Mouse (Mus musculus) cerebellum, adult 9-10 months (tissue): ENCODE measurements at regions not wholly inside any gene's neighbourhood (a gene's known extent, or its start where the extent isn't known, plus 50 kb on each side); places are given as distances from the start of the nearest gene placed in this dataset.

Source experiments
- DNase-seq: peaks from one replicate; pipeline ENCODE4 v3.0.0; 2022

DNA sequence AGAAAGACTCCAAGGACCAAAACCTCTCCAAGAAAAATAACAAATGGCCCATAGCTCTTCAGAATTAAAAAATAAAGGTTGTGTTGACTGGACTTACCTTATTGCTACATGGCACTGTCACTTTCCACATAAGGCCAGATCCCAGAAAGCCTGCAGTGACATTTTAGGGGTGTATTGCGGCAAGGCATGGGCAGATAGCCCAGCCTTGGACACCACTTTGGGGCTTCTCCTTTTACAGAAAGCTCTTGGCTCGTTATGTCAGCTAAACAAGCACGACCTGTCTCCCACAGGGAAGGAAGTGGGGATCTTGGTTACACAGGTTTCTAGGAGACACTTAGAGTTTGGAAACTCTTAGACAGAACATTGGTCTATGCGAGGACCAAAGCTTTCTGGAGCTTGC is 241.3 kb upstream of the Stt3b start:
- no peak for DNase-seq

DNA sequence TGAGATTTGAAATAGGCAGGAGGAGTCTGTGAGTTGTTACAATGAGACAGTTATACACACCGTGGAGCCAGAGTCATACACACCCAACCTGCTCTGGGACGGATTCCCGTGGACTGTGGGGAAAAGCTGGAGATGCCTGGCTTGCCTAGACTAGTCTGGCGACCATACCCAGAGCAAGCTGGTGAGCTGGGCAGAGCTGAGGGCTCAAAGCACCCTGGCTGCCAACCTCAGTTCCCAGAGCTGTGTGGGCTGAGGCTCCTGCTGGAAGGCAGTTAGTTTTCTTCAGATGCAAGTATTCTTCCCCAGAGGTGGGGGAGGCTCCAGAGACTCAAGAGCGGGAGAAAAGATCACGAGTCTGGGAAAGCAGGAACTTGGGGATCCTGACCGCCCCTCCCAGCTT is 247.9 kb upstream of the Stt3b start:
- no peak for DNase-seq

DNA sequence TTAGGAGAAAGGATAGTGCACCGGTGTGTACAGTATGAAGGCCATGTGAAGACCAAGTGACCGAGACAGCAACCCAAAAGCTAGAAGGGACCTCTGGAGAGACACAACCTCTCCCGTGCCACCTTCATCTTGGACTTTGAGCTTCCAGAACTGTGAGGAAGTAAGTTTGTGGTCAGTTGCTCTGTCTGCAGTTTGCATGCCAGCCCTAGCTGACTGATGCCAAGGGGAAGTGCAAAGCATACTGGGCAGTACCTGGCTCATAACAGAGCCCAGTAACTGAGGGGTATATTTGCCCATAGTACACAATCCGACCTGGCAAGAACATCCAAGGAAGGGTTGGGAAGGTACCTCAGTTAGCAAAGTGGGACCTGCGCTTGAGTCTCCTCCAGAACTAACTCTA is 249.3 kb upstream of the Stt3b start:
- DNase-seq, result no peak

DNA sequence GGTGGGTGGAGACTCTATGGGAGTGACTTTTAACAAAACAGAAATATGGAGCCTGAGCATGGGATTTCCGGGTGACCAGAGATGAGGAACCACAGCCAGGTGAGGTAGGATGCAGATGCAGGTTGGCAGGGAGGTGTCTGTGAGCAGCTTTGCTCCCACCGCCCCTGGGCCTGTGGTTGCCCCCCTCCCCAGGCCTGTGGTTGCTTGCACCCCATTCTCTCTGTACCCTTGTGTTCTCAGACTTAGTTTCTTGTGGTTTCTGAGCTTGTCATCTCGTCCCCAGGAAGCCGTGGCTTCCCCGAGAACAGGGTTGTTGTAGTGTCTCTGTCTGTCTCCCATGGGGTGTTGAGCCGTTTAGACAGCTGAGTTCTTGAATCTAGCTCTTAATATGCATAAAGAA is 251.0 kb upstream of the Stt3b start:
- no peak for DNase-seq

DNA sequence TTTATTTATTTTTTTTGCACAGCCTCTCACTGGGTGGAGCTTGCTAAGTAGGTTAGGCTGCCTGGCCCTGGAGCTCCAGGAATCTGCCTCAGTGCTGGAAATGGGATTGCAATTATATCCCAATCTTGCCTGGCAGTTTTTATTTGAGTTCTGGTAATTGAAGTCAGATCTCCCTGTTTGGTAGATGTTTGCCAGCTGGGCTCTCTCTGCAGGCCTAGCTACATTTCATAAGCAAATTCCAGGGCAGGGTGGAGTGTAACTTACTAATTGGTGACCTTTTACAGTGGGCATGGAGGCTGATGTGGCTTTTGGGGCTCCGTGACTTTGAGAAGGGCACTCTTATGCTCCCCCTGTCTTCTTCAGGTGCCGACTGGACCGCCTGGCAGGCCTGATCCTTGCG is 252.6 kb upstream of the Stt3b start:
- DNase-seq, result no peak

DNA sequence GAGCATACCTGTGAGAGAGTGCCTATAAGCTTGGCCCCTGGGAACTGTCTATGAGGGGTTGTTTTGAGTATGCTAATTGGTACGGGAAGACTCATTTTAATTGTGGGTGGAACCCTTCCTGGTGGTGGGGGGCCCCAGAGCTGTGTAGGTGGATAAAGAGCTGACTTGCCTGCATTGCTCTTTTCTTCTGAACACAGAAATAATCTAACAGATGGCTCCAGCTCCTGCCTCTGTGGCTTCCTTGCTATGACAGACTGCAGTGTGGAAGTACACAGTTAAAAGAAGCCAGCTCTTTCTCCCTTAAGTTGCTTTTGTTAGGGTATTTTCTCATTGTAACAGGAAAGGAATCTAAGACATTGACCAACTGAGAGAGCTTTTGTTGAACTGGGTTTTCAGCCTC is 254.1 kb upstream of the Stt3b start:
- DNase-seq, result no peak

DNA sequence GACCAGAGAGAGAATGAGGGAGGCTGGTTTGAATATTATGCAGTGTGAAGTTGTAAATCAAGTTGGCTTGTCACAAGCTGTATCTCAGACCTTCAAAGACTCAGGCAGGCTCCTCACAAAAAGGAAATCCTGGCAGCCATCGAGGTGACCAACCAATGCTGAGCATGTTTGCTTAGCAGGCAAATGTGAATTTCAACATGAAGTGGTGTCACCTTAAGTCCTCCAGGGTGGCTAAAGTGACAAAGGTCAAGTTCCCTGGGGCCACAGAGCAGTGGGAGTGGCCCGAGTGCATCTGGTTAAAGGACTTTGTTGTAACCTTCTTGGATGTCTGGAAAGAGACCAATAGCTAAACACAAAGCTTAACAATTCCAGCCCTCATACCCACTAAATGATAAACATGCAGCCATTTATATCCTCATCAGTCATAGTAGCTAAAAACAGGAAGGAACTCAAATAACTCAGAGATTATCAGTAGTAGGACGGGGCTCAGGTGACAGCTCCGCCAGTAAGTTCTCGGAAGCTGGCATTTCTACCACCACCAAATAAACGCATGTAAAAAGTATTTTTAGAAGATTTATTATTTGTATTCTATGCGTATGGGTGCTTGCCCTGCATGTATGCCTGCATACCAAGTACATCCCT is 258.6 kb upstream of the Stt3b start:
- no peak for DNase-seq

DNA sequence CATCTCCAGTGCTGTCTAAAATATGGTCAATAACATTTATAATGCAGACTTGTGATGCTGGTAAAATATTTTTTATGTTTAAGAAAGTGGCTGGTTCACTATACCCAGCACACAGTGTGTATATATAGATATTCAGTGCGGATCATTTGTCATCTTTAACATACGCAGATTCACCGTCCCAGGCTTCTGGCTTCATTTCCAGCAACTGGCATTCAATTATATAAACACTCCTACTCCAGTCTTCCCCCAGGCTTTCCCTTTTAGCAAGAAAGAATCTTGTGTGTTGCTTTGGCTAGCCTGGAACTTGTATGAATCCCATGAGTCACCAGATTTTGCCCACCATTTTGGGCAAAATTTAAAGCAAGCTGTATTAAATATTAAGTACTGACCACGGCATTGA is 260.8 kb upstream of the Stt3b start:
- no peak for DNase-seq

DNA sequence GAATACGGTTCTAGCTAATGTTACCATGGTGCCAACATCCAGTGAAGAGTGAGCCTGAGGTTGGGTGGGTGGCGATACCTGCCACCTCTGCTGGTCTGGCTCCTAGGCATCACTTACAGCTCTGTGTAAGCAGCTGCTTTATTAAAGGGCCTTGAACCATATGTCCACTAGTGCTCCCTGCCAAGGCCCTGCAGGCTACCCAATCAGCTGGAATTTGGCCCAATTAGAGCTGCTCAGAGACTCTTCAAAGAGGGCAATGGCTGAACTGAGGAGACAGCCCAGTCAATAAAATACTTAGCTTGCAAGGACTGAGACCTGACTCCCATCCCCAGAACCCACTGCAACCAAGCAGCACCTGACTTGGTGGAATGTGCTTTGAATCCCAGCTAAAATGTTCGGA is 270.9 kb upstream of the Stt3b start:
- no peak for DNase-seq

DNA sequence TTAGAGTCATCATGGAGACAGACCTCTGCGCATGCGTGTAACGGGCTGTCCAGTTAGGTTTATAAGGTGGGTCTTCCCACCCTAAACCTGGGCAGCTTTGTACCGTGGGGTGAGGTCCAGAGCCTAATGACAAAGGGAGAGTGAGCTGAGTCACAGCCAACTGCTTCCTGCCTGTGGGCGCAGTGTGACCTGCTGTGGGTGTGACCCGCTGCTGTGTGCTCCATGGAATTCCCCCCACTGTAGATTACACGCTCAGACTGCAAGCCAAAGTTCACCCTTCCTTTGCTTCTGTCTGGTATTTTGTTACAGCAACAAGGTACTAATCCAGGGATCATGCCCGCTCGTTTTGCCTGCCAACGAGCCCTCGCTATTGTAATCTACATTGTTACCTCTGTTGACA is 273.3 kb upstream of the Stt3b start:
- no peak for DNase-seq

DNA sequence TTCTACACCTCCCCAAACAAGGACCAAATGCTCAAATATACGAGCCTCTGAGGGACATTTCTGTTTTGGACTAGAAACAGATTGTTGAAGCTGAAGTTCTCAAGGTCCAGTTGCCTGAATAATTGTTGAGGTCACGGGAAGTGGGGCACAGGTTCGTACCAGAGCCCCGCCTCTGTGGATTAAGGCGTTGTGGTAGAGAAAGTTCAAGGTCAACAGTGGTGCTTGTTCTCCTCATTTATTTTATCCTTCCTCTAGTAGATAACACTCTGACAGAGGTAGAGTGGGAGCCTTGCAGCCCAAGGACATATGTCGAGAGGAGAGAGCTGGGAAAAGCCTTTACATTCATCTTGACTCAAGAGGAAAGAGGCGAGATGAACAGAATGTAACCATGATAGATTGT is 274.7 kb upstream of the Stt3b start:
- DNase-seq, result no peak

DNA sequence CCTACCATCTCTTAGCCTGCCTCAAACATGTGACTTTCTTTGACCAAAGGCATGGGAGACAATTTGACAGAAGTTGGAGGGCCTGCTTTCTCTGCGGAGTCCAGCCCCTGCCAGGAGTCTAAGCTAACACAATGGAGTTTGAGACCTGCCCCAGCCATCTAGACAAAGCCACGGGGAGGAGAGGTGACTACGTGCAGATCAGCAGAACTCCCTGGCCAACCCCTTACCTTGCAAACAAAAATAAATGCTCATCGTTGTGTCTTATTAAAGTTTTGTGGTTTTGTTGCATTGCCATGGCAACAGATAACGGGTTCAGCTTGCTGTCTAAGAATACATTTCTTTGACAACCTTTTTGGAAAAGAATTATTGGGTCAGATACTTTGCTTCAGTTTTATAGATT is 282.2 kb upstream of the Stt3b start:
- DNase-seq, result no peak

DNA sequence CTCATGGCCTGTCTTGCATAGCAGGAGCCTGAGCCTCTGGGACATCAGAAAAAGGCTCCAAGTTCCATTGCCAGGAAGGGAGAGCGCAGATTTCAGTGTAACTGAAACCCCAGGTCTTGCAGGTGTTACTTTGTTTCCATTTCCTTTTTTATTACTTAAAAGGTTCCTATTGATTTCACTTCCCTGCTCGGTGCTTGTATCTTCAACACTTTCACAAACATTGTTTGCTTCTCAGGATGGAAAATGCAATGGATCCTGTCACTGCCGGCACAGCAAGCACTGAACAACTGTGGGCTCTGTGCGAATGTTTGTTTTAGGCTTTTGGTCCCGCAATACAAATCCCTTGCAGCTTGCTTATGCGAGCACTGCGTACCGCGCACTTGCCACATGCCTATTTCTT is 290.0 kb upstream of the Stt3b start:
- no peak for DNase-seq

DNA sequence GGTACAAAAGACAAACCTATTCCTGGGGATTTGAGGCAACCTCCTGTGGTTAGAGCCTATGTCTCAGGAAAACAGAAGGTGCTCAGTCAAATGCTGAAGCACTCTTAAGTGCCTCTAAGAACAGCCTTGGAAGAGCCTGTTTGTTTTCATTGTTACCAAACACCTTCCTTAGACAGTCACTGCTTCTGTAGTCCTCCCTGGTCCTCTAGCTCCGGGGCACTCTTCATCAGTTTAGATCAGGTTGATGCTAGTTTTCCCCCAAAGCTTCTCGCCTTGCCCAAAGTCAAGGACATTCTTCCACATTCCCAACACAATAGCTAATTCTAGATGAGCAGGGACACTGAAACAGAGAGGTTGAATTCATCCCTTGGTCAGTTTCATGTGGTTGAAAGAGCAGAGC is 290.6 kb upstream of the Stt3b start:
- DNase-seq, result no peak

DNA sequence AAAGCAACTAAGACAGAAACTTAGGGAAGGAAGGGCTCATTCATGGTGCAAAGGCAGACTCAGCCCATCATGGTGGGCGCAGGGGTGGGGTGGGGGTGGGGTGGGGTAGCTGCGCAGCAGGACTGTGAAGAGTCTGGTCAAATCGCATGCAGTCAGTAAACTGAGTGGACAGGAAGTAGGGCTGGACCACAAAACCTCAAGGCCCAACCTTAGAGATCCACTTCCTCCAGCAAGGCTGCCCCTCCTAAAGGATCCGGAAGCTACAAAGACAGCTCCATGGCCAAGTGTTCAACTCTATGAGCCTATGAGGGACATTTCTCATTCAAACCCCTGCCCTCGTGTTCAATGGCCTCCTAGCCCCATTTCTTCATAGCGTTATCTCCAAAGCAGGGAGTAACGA is 292.6 kb upstream of the Stt3b start:
- DNase-seq, result no peak

DNA sequence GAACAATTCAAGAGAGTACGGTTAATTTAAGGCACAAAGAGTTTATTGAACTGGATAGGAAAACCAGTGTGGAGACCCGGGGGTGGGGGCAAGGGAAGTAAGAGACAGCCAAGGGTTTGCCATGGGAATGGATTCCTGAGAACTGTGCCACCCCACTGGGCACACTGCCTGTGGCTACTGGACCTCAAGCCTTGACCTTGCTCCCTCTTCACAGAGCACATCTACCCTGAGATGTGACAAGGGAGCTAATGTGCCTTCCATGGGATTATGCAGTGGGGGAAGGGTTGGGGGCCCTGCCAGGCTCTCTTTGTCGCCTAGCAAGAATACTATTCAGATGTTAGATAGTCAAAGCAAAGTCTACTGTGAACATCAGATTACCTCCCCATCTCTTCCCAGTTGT is 294.2 kb upstream of the Stt3b start:
- peak; percentile 23 for DNase-seq

DNA sequence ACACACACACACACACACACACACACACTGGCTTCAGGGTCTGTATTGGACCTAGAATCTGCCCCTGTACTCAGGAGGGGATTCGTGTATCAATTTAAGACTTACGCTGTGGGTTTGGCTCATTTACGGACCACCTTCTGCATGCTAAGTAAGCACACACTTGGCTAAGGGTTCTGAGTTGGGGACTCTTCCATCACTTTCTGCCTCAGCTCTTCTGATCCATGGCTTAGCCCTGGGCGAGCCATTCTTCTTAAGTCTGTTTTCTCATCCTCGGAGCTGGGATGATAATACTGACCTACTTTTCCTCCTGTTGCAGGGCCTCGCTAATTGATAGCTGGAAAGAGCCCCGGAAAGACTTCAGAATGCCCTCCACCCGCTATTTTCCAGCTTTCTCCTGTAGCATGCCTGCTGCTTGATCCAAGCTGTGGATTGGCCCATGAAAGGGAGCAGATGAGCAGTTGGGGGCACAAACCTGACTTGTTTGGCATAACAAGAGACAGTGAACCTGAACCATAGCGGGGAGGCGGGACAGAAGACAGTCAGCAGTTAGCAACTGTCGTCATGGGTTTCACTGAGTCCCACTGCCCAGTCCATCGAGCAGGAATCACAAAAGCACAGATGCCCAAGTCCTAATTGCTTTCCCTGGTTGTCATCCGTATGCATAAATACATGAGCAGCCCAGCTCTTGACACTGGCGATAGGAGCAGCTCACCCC is 294.9 kb upstream of the Stt3b start:
- no peak for DNase-seq

DNA sequence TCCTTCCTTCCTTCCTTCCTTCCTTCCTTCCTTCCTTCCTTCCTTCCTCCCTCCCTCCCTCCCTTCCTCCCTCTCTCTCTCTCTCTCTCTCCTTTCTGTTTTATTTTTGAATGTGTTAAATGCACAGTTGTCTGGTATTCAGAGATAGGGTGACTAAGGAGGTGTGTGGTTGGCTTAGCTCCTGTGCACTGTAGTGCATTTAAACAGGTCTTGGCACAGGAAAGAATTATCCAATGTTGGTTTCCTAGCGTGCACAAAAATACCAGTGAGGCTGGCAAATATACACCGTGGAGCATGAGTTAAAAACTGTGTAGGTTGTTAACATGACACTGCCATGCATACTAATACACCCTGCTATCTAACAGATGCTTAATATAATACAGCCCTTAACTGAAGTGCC is 297.7 kb upstream of the Stt3b start:
- no peak for DNase-seq

DNA sequence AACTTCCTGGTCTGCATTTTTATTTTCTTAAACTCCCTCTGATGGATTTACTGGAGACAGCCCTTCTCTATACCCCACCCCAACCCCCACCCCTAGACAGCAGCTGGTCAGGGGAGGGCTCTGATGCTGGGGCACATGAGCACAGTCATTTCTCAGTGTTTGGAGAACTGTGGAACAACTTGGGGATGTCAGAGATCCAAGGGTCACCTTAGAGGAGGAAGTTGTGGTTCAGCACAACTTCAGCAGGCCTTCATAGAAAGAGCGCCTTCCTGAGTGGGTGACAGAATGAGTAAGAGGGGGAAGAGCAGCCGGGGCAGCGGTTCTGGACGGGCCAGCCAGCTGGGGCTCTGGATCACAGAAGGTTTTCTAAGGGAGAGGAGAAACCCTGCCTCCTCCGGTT is 298.2 kb upstream of the Stt3b start:
- no peak for DNase-seq

DNA sequence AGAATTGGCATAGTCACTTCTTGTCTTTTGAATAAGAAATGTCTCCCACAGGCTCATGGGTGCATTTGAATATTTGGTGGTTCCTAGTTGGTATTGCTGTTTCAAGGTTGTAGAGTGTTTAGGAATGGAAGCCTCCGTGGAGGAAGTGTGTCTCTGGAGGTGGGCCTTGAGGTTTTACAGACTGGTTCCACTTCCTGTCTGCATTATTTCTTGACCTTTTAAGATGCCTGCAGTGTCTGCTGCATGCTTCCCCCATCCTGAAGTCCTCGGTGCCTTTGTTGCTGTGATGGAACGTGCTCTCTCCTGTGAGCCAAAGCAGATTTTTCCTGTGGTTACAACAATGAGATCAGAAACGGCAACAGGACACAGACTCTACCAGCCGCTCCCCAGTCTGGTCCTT is 299.4 kb upstream of the Gadl1 start:
- DNase-seq, result no peak

DNA sequence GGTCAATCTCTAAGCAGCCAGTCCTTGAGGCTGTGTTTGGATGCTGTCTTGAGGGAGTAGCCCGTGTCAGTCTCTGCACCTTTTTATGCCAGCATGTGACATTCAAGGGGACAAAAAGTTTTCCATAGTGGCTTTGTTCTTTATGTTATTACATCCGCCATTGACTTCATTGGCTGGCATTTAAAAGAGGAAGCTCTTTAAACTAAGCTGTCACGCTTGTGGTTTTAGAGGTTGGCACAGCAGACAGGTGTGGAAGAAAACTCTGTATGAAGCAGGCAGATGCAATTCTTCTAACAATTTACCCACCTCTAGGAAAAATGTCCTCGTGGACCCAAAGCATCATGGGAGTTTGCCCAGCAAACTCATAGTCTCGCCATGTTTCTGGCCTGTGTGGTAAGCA is 297.5 kb upstream of the Gadl1 start:
- no peak for DNase-seq

DNA sequence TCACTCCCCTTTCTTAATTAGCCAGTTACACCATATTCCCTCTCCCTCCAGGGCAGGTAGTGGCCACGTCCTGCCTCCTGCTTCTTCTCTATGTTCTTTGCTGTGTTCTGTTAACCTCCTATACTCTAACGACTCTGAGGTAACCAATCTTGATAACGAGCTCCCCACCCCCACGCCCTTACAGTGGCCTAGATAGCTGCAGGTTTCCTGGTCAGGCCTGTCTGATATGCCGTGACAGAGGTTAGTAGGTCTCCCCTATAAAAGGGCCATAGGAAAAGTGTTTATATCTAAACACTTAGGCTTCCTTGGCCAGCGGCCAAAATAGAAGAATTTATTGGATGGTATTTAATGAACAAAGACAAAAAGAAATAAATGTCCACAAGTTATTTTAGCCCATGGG is 296.3 kb upstream of the Gadl1 start:
- no peak for DNase-seq

DNA sequence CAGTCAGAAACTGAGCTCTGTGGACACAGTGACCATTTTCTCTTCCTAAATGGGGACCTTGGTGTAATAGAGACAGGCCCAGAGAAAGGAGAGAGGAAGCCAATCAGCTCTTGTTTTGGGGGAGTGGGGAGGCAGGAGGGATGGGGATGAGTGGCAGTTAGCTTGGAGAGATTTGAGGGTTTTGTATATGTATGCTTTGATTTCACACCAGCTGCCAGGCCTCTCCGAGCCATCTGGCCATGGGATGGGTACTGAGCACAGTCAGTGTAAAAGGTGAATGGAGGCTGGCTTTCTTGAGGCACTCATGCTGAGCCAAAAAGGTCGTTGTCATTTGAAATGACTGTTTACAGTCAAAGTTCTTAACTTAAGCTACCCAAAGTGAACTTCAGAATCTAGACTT is 295.2 kb upstream of the Gadl1 start:
- DNase-seq, result no peak

DNA sequence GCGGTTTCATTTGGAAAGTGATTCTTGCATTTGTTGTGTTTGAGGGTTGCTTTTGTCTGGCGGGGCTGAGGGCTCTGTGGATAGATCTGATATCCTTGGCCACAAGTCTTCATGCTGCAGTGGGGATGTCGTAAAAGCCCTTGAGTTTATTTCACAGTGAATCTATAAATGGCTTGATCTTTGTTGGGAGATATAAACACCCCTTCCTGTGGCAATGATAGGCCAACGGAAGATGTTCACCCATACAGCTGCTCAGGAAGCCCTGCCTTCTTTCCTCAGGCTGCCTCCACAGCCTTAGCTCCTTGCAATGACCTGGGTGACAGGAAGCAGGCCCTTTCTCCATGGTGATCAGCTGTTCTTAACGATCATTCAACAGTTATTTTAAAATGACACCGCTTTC is 291.3 kb upstream of the Gadl1 start:
- no peak for DNase-seq

DNA sequence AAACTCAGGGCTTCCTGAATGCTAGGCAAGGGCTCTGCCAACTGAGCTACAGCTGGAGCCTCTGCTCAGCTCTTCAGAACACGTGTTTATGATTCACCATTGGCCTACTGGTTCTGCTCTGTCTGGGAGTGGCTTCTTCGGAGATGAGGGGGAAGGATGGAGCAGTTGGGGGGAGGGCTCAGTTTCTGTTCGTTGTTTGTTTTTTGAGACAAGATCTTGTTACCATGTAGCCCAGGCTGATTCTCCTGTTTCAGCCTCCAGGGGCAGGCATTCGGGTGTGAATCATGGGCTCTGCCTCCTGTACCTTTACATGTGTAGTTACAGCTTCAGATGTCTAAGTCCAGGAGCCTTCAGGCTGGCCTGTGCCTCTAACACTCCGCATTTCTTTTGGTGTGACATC is 285.3 kb upstream of the Gadl1 start:
- DNase-seq, result no peak
